Mouse (Mus musculus) thymus, postnatal 14 days (tissue): ENCODE data around the gene Gnb2.

Source experiments
- DNase-seq: peaks from one replicate; pipeline ENCODE4 v3.0.0; 2021

The Gnb2 gene

GRCm38 (mm10) chr5:137537461-137537860 is 4.2 kb upstream of the Gnb2 start:
- DNase-seq = no peak

DNA sequence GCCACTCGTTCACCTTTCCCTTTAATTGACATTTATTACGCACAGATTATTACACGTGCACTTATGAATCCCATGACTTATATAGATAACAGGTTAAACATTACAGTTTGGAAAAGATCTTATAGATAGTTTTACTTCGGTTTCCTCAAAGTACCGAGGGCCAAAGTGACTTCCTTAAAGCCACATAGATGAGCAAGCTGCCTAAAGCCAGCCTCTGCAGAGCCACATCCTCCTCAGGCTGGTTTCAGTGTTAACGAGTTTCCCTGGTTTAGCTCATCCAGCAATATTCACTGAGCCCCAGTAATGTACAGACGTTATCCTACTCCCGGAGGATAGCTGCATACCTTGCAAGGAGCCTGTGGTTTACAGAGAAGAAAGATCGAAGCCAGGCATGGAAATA is 2.0 kb upstream of the Gnb2 start:
- no peak for DNase-seq

GRCm38 (mm10) chr5:137534762-137535161 is 1.5 kb upstream of the Gnb2 start:
- DNase-seq = no peak

GRCm38 (mm10) chr5:137532808-137533116 is 548 bp downstream of the Gnb2 start:
- no peak for DNase-seq

GRCm38 (mm10) chr5:137532131-137532807 is 1.0 kb downstream of the Gnb2 start:
- DNase-seq = peak; percentile 47

DNA sequence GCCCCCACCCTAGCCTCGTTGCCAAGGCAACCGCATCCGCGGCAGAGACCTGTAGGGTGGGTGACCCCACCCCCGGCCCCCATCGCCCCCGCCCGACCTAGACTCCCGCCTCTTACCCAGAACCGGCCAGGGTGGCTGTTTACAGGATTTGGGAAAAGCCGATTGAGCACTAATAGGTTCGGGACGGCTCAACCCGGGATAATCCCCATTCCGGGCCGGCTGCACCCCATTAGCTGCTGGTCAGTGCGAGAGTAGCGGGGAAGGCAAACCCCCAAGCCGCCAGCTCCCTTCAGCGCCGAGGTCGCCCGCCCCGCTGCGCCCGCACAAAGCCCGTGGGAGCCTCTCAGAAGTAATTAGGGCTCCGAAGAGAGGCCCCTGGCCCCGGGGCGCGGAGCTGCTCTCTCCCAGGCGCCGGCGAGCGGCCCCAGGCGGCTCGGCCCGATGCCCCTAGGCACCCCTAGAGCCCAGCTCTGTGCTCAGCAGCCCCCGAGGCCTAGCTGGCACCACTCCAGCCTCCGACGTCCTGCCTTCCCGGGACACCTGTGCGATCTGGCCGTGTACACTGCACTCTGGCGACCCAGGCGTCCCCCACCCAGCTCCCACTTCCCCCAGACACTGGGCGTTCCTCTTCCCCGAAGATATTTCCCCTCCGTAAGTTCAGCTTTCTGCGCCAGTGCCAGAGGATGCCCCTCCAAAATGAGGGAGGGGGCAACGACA is 1.7 kb downstream of the Gnb2 start:
- peak; percentile 76 for DNase-seq

DNA sequence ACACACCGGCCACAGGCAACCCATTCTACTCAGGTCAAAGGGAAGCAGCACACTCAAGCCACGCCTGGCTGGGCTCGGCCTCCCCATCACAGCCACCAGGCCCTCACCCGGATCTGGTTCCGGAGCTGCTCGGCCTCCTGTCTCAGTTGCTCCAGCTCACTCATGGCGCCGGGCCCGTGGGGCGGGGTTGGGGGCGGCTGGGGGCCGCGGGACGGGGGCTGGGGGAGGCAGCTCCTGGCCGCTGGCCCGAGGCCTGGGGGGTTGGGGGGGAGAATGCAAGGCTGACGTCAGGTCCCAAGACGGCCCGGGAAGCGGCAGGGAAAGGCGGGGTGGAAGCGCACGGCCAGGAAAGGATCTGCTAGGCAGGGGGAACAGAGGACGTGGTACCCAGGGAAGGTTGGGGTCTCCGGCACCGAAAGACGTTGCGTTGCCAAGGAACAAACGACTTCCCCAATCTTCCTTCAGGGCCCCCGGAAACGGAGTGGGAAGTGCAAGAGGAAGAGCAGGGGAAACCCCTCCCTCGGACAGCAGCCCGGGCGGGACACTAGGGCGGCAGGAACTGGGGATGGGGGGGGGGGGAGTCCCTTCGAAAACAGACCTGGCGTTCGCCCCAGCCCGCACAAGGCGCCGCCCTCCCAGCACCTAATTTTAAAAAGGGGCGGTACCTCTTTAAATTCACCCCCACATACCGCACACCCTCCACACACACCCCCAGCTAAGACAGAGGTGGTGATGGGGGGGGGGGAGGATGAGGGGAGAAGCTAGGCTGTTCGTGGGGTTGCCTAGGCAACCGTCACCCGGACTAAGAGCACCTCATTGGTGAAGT is 2.5 kb downstream of the Gnb2 start:
- peak; percentile 45 for DNase-seq

GRCm38 (mm10) chr5:137530075-137530474 is 3.2 kb downstream of the Gnb2 start:
- DNase-seq = no peak

DNA sequence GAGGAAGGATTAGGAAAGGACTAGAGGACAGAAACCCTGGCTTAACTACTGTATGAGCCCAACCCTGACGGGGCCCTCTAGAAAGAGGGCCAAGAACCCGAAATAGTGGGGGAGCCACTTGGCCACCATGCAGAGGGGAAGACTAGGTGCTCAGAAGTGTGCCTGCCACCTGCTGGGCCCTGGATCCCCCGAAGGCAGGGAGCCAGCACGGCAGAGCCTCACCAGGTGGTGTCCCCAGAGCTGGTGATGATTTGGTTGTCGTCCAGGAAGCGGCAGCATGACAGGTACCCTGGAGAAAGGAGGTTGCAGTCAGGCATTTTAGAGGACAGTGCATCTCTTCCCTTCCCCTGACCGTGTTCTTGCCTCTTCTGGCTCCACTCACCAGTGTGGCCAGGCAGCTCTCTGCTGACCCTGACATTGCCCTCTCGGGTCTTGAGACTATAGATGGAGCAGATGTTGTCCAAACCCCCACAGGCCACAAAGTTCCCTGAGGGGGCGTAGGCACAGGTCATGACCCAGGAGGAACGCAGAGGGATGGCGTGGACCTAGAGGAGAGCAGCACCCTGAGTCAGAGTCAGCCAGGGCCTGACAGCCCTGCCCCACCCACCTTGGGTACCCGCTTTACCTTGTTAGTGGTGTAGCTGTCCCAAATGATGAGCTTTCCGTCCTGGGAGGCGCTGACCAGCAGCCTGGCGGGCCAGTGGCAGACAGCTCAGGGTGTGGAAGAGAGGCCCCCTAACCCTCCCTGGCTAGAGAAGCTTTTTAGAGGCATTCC is 3.9 kb downstream of the Gnb2 start:
- DNase-seq = no peak

DNA sequence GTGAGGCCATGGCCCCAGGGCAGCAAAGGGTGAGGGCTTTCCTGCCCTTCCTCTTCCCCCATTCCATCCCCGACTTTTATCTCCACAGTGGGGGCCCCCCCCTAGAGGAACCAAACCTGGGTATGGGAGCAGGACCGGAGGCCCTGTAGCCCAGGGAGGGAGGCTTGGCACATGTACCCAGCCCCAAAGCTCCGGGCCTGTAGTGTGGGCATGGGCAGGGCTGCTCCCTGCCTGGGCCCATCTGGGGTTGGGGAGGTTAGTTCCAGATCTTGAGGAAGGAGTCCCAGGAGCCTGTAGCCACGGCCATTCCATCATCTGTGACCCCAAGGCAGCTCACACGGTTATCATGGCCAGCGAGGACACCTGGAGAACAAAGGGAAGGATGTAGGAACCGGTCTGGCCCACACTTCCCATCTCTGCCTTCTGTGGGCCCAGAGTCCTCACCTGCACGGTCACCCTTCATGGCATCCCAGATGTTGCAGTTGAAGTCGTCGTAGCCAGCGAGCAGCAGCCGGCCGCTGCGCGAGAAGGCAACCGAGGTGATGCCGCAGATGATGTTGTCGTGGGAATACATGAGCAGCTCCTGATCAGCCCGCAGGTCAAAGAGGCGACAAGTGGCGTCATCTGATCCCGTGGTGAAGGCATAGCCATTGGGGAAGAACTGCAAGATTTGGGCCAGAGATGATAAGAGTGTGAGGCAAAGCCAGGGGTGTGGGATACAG is 4.9 kb downstream of the Gnb2 start:
- DNase-seq = no peak

- DNase-seq = no peak
Observed at GRCm38 (mm10) chr5:137527413-137527812, 5.9 kb downstream of the Gnb2 start.

- DNase-seq = peak; percentile 45
Observed at GRCm38 (mm10) chr5:137526192-137526936, 6.9 kb downstream of the Gnb2 start.

DNA sequence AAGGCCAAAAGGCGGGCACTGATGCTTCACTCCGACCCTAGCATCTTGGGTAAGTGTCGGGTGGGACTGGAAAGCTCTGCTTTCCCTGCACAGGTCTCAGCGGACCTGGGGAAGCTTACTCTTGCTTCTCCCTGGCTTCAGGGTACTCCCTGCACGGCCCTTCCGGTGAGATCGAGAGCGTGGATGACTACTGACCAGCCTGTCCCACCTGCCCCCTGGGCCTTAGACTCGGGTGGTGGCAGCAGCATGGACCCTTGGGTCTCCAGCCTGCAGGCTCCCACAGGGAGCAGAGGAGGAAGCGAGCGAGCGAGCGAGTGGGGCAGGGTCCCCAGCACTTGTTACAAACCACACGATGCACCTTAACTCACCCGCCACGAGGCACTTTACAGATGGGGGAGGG is 7.8 kb downstream of the Gnb2 start:
- DNase-seq = no peak

GRCm38 (mm10) chr5:137524671-137525070 is 8.6 kb downstream of the Gnb2 start:
- no peak for DNase-seq

GRCm38 (mm10) chr5:137524251-137524515 is 9.1 kb downstream of the Gnb2 start:
- DNase-seq = no peak

GRCm38 (mm10) chr5:137523396-137524250 is 9.7 kb downstream of the Gnb2 start:
- no peak for DNase-seq

DNA sequence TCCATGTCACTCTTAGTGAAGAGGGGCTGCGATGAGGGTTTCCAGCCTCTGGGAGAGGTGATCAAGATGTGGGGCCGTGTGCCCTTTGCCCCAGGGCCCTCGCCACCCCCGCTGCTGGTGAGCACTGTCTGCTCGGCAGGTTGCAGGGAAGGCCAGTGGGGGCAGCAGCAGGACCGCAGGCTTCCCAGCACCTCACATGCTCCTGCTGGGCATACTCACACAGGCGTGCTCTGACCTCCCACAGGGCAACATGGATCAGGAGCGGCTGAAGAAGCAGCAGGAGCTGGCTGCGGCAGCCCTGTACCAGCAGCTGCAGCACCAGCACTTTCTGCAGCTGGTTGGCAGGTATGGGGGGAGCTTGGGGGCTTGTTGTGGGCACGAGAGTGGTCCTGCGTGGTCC is 10.6 kb downstream of the Gnb2 start:
- DNase-seq = no peak

DNA sequence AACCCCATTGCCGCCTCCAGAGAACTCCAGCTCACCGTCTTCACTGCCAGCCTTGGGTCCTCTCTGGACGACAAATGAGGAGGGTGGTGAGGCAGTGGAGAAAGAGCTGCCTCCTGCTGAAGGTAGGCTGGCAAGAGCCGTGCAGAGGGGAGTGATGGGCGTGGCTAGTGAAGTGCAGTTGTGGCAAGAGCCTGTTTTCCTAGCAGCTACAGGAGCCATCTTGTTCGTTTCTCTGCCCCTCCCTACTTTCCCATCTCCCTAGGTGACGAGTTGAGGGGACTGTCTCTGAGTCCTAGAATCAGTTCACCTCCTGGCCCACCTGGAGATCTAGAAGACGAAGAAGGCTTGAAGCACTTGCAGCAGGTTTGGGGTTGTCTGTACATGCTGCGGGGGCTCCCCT is 11.4 kb downstream of the Gnb2 start:
- no peak for DNase-seq

DNA sequence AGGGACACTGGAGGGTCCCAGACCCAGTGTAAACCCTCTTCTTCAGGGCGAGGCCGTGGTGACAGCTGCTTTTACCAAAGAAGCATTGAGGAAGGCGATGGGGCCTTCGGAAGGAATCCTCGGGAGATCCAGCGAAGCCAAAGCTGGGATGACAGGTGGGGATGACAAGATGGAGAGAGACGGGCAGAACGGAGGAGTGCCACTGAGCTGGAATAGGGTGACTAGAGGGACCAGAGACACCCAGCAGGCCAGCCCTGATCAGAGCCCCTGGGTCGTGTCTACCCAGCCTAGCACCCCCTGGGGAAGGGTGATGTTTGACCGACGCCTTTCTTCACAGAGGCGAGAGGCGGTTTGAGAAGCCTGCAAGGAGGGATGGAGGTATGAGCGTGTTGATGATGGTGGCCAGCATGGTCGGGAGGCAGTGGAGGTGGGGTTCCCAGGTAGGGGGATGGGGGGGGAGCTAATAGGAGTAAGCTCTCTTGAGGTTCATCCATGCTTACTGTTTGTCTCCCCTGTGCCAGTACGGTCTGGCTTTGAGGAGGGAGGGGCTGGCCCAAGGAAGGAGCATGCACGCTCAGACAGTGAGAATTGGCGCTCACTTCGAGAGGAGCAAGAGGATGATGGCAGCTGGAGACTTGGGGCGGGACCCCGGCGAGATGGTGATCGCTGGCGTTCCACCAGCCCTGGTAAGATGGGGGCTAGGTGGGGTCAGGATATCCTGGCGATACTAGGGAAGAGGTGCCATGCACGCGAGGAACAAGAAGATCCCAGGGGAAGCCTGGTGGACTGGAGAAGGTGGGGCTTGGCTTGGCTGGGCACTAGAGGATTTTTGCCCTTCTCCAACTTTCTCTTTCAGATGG is 13.4 kb downstream of the Gnb2 start:
- DNase-seq = no peak

DNA sequence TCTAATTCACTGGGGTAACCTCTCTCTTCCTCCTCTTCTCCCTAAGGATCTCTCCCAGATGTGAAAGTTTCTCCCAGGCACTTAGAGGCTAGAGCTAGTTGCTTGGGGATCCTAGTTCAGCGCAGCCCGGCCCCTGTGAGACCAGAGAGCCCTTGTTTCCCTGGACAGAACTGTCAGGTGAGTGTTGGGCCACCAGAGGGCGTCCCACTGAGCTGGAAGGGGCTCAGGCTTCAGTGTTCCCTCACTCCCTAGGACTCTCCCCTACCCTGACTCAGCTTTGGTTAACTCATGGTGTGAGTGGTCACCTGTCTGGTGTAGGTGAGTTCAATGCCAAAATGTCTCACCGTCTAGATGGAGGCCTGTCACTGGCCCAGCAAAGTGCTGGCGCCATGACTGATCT is 14.9 kb downstream of the Gnb2 start, which contains the start of gene Gigyf1:
Gene Gigyf1, plus strand, starts transcription at position 113 of the 400 bp plus-strand sequence.
- DNase-seq = no peak
